Mouse (Mus musculus): ENCODE measurements around the gene Rab44.

GRCm38 (mm10) chr17:29162334-29162733, 48.4 kb downstream of the Rab44 start:
- TF ChIP-seq POLR2A (IDR thresholded peaks at IDR 0.05; ENCODE audit: control insufficient read depth, low read depth, low read length) (0 out of 2 replicates have a peak, but pooled peaks have one; percentile 15), CTCF (IDR thresholded peaks at IDR 0.05; ENCODE audit: control insufficient read depth, insufficient read depth, insufficient replicate concordance, low read depth, low read length) (no peak)
